1 mouse cellular context compared by ENCODE assay signal in genomic region chr11:113666205-113666604, GRCm38 (mm10).
TF ChIP-seq lines count a peak whose summit lies in the region.

No protein-coding gene starts in this region.

TF ChIP-seq in MEL, 35 proteins besides CTCF, POLR2A, EP300 and RAD21:
- TF ChIP-seq MEF2A (IDR thresholded peaks at IDR 0.05; ENCODE audit: extremely low read depth, insufficient replicate concordance, low read depth, low read length, poor library complexity, severe bottlenecking) = no peak
- peak; percentile 42 for TF ChIP-seq GATA1 (IDR thresholded peaks at IDR 0.05; ENCODE audit: low read depth, low read length)
- no peak for TF ChIP-seq MAZ (IDR thresholded peaks at IDR 0.05; ENCODE audit: low read depth, low read length)
- no peak for TF ChIP-seq ZC3H11A (IDR thresholded peaks at IDR 0.05; ENCODE audit: low read depth, low read length)
- no peak for TF ChIP-seq NRF1 (IDR thresholded peaks at IDR 0.05; ENCODE audit: insufficient read depth, low read depth, low read length, poor library complexity, severe bottlenecking)
- TF ChIP-seq ETS1 (IDR thresholded peaks at IDR 0.05; ENCODE audit: low read depth, low read length) = 0 out of 2 replicates have a peak, but pooled peaks have one; percentile 14
TF ChIP-seq in MEL: peak in this region for 2.
